Mouse (Mus musculus) regulatory T cell (primary cell): ENCODE measurements around the gene Btg1-ps1.
"Not testable (repeated sequence)": the region's sequence is repeated elsewhere in the genome, so short reads cannot be mapped to it uniquely, and the experiment has no call there.

ENCODE experiments used
- in situ Hi-C: fragments of 300-600 bp; cut with MboI, MseI; formaldehyde crosslinking; loops from one replicate; pipeline ENCODE4 v1.15.1; 2025; ENCODE audit warnings: high pct_unique_total_duplicates

The Btg1-ps1 gene

GRCm38 (mm10) chrX:38018597-38018996, at the start of gene Btg1-ps1:
TSS of gene Btg1-ps1 (minus strand) at chrX:38018815.
- in situ Hi-C loops = not testable (repeated sequence)

GRCm38 (mm10) chrX:38066175-38066574, 47.6 kb upstream of the Btg1-ps1 start, which contains the start of gene Rhox10:
TSS of gene Rhox10 (plus strand) at chrX:38066475.
- in situ Hi-C loops = no loop called here

- in situ Hi-C loops = no loop called here
Measured at GRCm38 (mm10) chrX:38061544-38061943, 42.9 kb upstream of the Btg1-ps1 start.

- in situ Hi-C loops = not testable (repeated sequence)
Measured at GRCm38 (mm10) chrX:38043014-38043413, 24.4 kb upstream of the Btg1-ps1 start, which contains the start of gene Btg1-ps2. TSS of gene Btg1-ps2 (minus strand) at chrX:38043114.

GRCm38 (mm10) chrX:38039666-38040065, 21.1 kb upstream of the Btg1-ps1 start:
- in situ Hi-C loops = no loop called here

GRCm38 (mm10) chrX:38033841-38034240, 15.2 kb upstream of the Btg1-ps1 start:
- in situ Hi-C loops = no loop called here

GRCm38 (mm10) chrX:38008756-38009155, 9.9 kb downstream of the Btg1-ps1 start:
- in situ Hi-C loops = no loop called here
